Mouse (Mus musculus) kidney, adult 10 weeks (tissue): Measurements from ENCODE around the gene Col9a3. TPM values are rescaled to one million over a fixed set of nuclear protein-coding genes. Genes with fewer than 3 reads are reported as not detected.

Experiments
- polyA plus RNA-seq: library from polyadenylated mRNA; stranded (reverse); fragments of 350-450 nt; fragmentation: Illumina TruSeq; extraction: RNeasy Lipid Tissue Mini Kit (QIAGEN cat#74804); gene quantifications from one replicate; pipeline ENCODE4 v1.2.3, GENCODE M21; 2014; ENCODE audit warnings: low read depth, low replicate concordance

Gene Col9a3
- polyA plus RNA-seq: not detected

GRCm38 (mm10) chr2:180597490-180597889 lies at the start of gene Col9a3:
Gene Col9a3, plus strand, starts transcription at chr2:180597790.

GRCm38 (mm10) chr2:180581002-180581401 lies 16.6 kb upstream of the Col9a3 start, which contains the start of gene Mrgbp:
Gene Mrgbp, plus strand, starts transcription at chr2:180581304.

GRCm38 (mm10) chr2:180589123-180589831 lies 8.3 kb upstream of the Col9a3 start, which contains the start of gene Ogfr:
Gene Ogfr, plus strand, starts transcription at chr2:180589245.

GRCm38 (mm10) chr2:180642555-180643260 lies 45.1 kb downstream of the Col9a3 start, which contains the start of gene Tcfl5:
Gene Tcfl5, minus strand, starts transcription at chr2:180642708.

Other genes starting within 250 kb of the Col9a3 start
- 3.8 TPM for gene Slco4a1, start 141.5 kb upstream of the Col9a3 start, polyA plus RNA-seq
- gene Ntsr1, start 97.8 kb upstream of the Col9a3 start, polyA plus RNA-seq: not detected
- gene Mrgbp, start 16.5 kb upstream of the Col9a3 start, polyA plus RNA-seq: 9.7 TPM
- 15.1 TPM for gene Ogfr, start 8.5 kb upstream of the Col9a3 start, polyA plus RNA-seq
- gene Tcfl5, start 44.9 kb downstream of the Col9a3 start, polyA plus RNA-seq: not detected
- gene Dido1, start 112.2 kb downstream of the Col9a3 start, polyA plus RNA-seq: 15.1 TPM
- 40.3 TPM for gene Gid8, start 112.3 kb downstream of the Col9a3 start, polyA plus RNA-seq
- gene Slc17a9, start 127.5 kb downstream of the Col9a3 start, polyA plus RNA-seq: not detected
- not detected for gene Bhlhe23, start 179.1 kb downstream of the Col9a3 start, polyA plus RNA-seq